Mouse (Mus musculus) megakaryocyte-erythroid progenitor cell, adult 5-6 weeks (primary cell): ENCODE measurements at regions not wholly inside any gene's neighbourhood (a gene's known extent, or its start where the extent isn't known, plus 50 kb on each side); places are given as distances from the start of the nearest gene placed in this dataset.

Experiments used
- ATAC-seq: replicated peaks from 2 replicates; pipeline ENCODE4 v1.8.0; 2016; ENCODE audit warnings: mild to moderate bottlenecking, inconsistent platforms; ENCODE audit not compliant: severe bottlenecking, poor library complexity, low FRiP score, low TSS enrichment

GRCm38 (mm10) chr13:43961047-43961690 is 176.6 kb downstream of the Cd83 start:
- no peak for ATAC-seq

- no peak for ATAC-seq
These were observed 177.4 kb downstream of the Cd83 start for GRCm38 (mm10) chr13:43961987-43962386.

- no peak for ATAC-seq
These were observed 178.7 kb downstream of the Cd83 start for GRCm38 (mm10) chr13:43963321-43963720.

GRCm38 (mm10) chr13:43965256-43965905 is 180.8 kb downstream of the Cd83 start:
- ATAC-seq: no peak

GRCm38 (mm10) chr13:43967516-43967915 is 182.9 kb downstream of the Cd83 start:
- ATAC-seq: no peak

- no peak for ATAC-seq
These were observed 188.3 kb downstream of the Cd83 start for GRCm38 (mm10) chr13:43972906-43973305.

GRCm38 (mm10) chr13:43975281-43975680 is 190.7 kb downstream of the Cd83 start:
- ATAC-seq: no peak

- ATAC-seq: no peak
These were observed 191.2 kb downstream of the Cd83 start for GRCm38 (mm10) chr13:43975801-43976200.

GRCm38 (mm10) chr13:43976676-43977075 is 192.1 kb downstream of the Cd83 start:
- no peak for ATAC-seq

GRCm38 (mm10) chr13:43987338-43987737 is 202.8 kb downstream of the Cd83 start:
- ATAC-seq: no peak

GRCm38 (mm10) chr13:43988421-43988820 is 203.8 kb downstream of the Cd83 start:
- ATAC-seq: no peak

- no peak for ATAC-seq
These were observed 205.9 kb downstream of the Cd83 start for GRCm38 (mm10) chr13:43990281-43991101.

GRCm38 (mm10) chr13:43991774-43992173 is 207.2 kb downstream of the Cd83 start:
- no peak for ATAC-seq

GRCm38 (mm10) chr13:43992968-43993367 is 208.4 kb downstream of the Cd83 start:
- ATAC-seq: no peak

- ATAC-seq: no peak
These were observed 209.8 kb downstream of the Cd83 start for GRCm38 (mm10) chr13:43994361-43994760.

- no peak for ATAC-seq
These were observed 211.0 kb downstream of the Cd83 start for GRCm38 (mm10) chr13:43995623-43996022.

GRCm38 (mm10) chr13:44001861-44002545 is 217.4 kb downstream of the Cd83 start:
- ATAC-seq: no peak

- no peak for ATAC-seq
These were observed 228.3 kb downstream of the Cd83 start for GRCm38 (mm10) chr13:44012868-44013267.

- no peak for ATAC-seq
These were observed 234.1 kb downstream of the Cd83 start for GRCm38 (mm10) chr13:44018489-44019303.
